Mouse (Mus musculus): ENCODE measurements around the gene Fmnl1. TPM values are rescaled to one million over a fixed set of nuclear protein-coding genes. Genes with fewer than 3 reads are reported as not detected.

Fmnl1 gene
- polyA plus RNA-seq, 1 experiment from 2014 or later: 2.6 TPM

GRCm38 (mm10) chr11:103141944-103142255 lies 29.0 kb upstream of the Fmnl1 start:
- Histone ChIP-seq H3K4me1 (peaks cover 45% of the 10 kb centered on the region), H3K9ac (peak overlapping the region; percentile 70)

GRCm38 (mm10) chr11:103142441-103143182 lies 28.3 kb upstream of the Fmnl1 start:
- H3K4me2 ChIP-seq: peak overlapping the region; percentile 62
- peaks cover 45% of the 10 kb centered on the region for H3K4me1 ChIP-seq
- no peaks in the 10 kb centered on the region for H3K9me3 ChIP-seq
- WGBS: 25% methylated on average over 8 of the region's 8 CpGs
- peak overlapping the region; percentile 88 for H3K27ac ChIP-seq (replicated peaks)
- no peaks in the 10 kb centered on the region for H3K27me3 ChIP-seq (replicated peaks)
- H3K9ac ChIP-seq: peak overlapping the region; percentile 75
- ATAC-seq (ENCODE audit: extremely low read depth, insufficient number of reproducible peaks, low FRiP score, low TSS enrichment): 0 out of 2 replicates have a peak, but pooled peaks have one; percentile 27
- H3K4me3 ChIP-seq: peak overlapping the region; percentile 34
- peaks cover 15% of the 10 kb centered on the region for H3K36me3 ChIP-seq

More at GRCm38 (mm10) chr11:103141944-103142255, 29.0 kb upstream of the Fmnl1 start:
- Histone ChIP-seq H3K4me3 (no peak overlapping the region), H3K27ac (replicated peaks) (peak overlapping the region; percentile 88), H3K4me2 (peak overlapping the region; percentile 13; the same call in 1 of the 2 replicates), H3K27me3 (replicated peaks) (no peaks in the 10 kb centered on the region), H3K36me3 (peaks cover 15% of the 10 kb centered on the region), H3K9me3 (no peaks in the 10 kb centered on the region)
- no peak for ATAC-seq (ENCODE audit: extremely low read depth, insufficient number of reproducible peaks, low FRiP score, low TSS enrichment)
- WGBS: 80% methylated on average over 1 of the region's 1 CpGs

GRCm38 (mm10) chr11:103144309-103145285 lies 26.3 kb upstream of the Fmnl1 start:
- WGBS: 33% methylated on average over 12 of the region's 12 CpGs
- H3K4me2 ChIP-seq: no peak overlapping the region

GRCm38 (mm10) chr11:103146386-103146785 lies 24.5 kb upstream of the Fmnl1 start:
- Histone ChIP-seq H3K27ac (replicated peaks) (no peak overlapping the region), H3K27me3 (replicated peaks) (no peaks in the 10 kb centered on the region), H3K4me3 (no peak overlapping the region), H3K4me1 (peaks cover 34% of the 10 kb centered on the region), H3K4me2 (no peak overlapping the region), H3K36me3 (no peaks in the 10 kb centered on the region), H3K9me3 (no peaks in the 10 kb centered on the region), H3K9ac (no peak overlapping the region)
- ATAC-seq (ENCODE audit: extremely low read depth, insufficient number of reproducible peaks, low FRiP score, low TSS enrichment): no peak
- 86% methylated on average over 4 of the region's 4 CpGs for WGBS

More at GRCm38 (mm10) chr11:103144309-103145285, 26.3 kb upstream of the Fmnl1 start:
- Histone ChIP-seq H3K27me3 (replicated peaks) (no peaks in the 10 kb centered on the region), H3K4me1 (peaks cover 45% of the 10 kb centered on the region), H3K36me3 (peaks cover 3% of the 10 kb centered on the region; the same call in 1 of the 2 replicates), H3K4me3 (no peak overlapping the region), H3K9me3 (no peaks in the 10 kb centered on the region), H3K9ac (peak overlapping the region; percentile 45), H3K27ac (replicated peaks) (peak overlapping the region; percentile 53)
- no peak for ATAC-seq (ENCODE audit: extremely low read depth, insufficient number of reproducible peaks, low FRiP score, low TSS enrichment)

GRCm38 (mm10) chr11:103147766-103148165 lies 23.1 kb upstream of the Fmnl1 start:
- no peak overlapping the region for H3K9ac ChIP-seq
- H3K4me2 ChIP-seq: no peak overlapping the region
- no peak overlapping the region for H3K27ac ChIP-seq (replicated peaks)
- no peaks in the 10 kb centered on the region for H3K36me3 ChIP-seq
- H3K4me3 ChIP-seq: no peak overlapping the region
- no peaks in the 10 kb centered on the region for H3K27me3 ChIP-seq (replicated peaks)
- WGBS: 67% methylated on average over 4 of the region's 4 CpGs
- no peak for ATAC-seq (ENCODE audit: extremely low read depth, insufficient number of reproducible peaks, low FRiP score, low TSS enrichment)
- peaks cover 21% of the 10 kb centered on the region for H3K4me1 ChIP-seq
- no peaks in the 10 kb centered on the region for H3K9me3 ChIP-seq

GRCm38 (mm10) chr11:103149771-103150170 lies 21.1 kb upstream of the Fmnl1 start:
- WGBS: 84% methylated on average over 4 of the region's 4 CpGs
- H3K27ac ChIP-seq (replicated peaks): no peak overlapping the region
- H3K36me3 ChIP-seq: no peaks in the 10 kb centered on the region
- peaks cover 8% of the 10 kb centered on the region for H3K4me1 ChIP-seq
- no peak overlapping the region for H3K4me2 ChIP-seq
- no peaks in the 10 kb centered on the region for H3K9me3 ChIP-seq
- no peaks in the 10 kb centered on the region for H3K27me3 ChIP-seq (replicated peaks)
- no peak for ATAC-seq (ENCODE audit: extremely low read depth, insufficient number of reproducible peaks, low FRiP score, low TSS enrichment)
- no peak overlapping the region for H3K4me3 ChIP-seq
- H3K9ac ChIP-seq: no peak overlapping the region

- ATAC-seq (ENCODE audit: extremely low read depth, insufficient number of reproducible peaks, low FRiP score, low TSS enrichment): peak; percentile 88
- H3K4me2 ChIP-seq: peak overlapping the region; percentile 75
- no peaks in the 10 kb centered on the region for H3K27me3 ChIP-seq (replicated peaks)
- peaks cover 14% of the 10 kb centered on the region for H3K4me1 ChIP-seq
- H3K27ac ChIP-seq (replicated peaks): peak overlapping the region; percentile 63; the same call in 1 of the 2 replicates
- H3K9me3 ChIP-seq: no peaks in the 10 kb centered on the region
- peak overlapping the region; percentile 49 for H3K4me3 ChIP-seq
- H3K9ac ChIP-seq: peak overlapping the region; percentile 72
- H3K36me3 ChIP-seq: no peaks in the 10 kb centered on the region
- WGBS: under 1% methylated on average over 25 of the region's 25 CpGs
These were observed 12.1 kb upstream of the Fmnl1 start for GRCm38 (mm10) chr11:103158621-103159478.

- WGBS: 87% methylated on average over 11 of the region's 11 CpGs
- no peak overlapping the region for H3K4me3 ChIP-seq
- H3K4me2 ChIP-seq: no peak overlapping the region
- H3K27me3 ChIP-seq (replicated peaks): no peaks in the 10 kb centered on the region
- H3K36me3 ChIP-seq: no peaks in the 10 kb centered on the region
- peaks cover 19% of the 10 kb centered on the region for H3K4me1 ChIP-seq
- no peaks in the 10 kb centered on the region for H3K9me3 ChIP-seq
- H3K27ac ChIP-seq (replicated peaks): no peak overlapping the region
- no peak overlapping the region for H3K9ac ChIP-seq
- no peak for ATAC-seq (ENCODE audit: extremely low read depth, insufficient number of reproducible peaks, low FRiP score, low TSS enrichment)
These were observed 10.2 kb upstream of the Fmnl1 start for GRCm38 (mm10) chr11:103160738-103161137.

GRCm38 (mm10) chr11:103161449-103161848 lies 9.5 kb upstream of the Fmnl1 start:
- Histone ChIP-seq H3K27ac (replicated peaks) (no peak overlapping the region), H3K9me3 (no peaks in the 10 kb centered on the region), H3K36me3 (no peaks in the 10 kb centered on the region), H3K9ac (no peak overlapping the region), H3K4me2 (no peak overlapping the region), H3K4me3 (no peak overlapping the region), H3K4me1 (peaks cover 19% of the 10 kb centered on the region), H3K27me3 (replicated peaks) (0 out of 2 replicates have a peak, but pooled peaks cover 7% of the 10 kb centered on the region)
- WGBS: 70% methylated on average over 7 of the region's 7 CpGs
- ATAC-seq (ENCODE audit: extremely low read depth, insufficient number of reproducible peaks, low FRiP score, low TSS enrichment): no peak

- H3K4me3 ChIP-seq: no peak overlapping the region
- no peak overlapping the region for H3K9ac ChIP-seq
- H3K4me2 ChIP-seq: no peak overlapping the region
- ATAC-seq (ENCODE audit: extremely low read depth, insufficient number of reproducible peaks, low FRiP score, low TSS enrichment): no peak
- no peaks in the 10 kb centered on the region for H3K9me3 ChIP-seq
- H3K27ac ChIP-seq (replicated peaks): no peak overlapping the region
- 0 out of 2 replicates have a peak, but pooled peaks cover 9% of the 10 kb centered on the region for H3K27me3 ChIP-seq (replicated peaks)
- 88% methylated on average over 5 of the region's 5 CpGs for WGBS
- no peaks in the 10 kb centered on the region for H3K36me3 ChIP-seq
- H3K4me1 ChIP-seq: peaks cover 19% of the 10 kb centered on the region
These were observed 8.8 kb upstream of the Fmnl1 start for GRCm38 (mm10) chr11:103162132-103162531.

All from heart, embryonic 13.5 days (tissue).